Mouse (Mus musculus) adrenal gland, postnatal 0 days (tissue): ENCODE results near the gene Pou1f1. TPM values are rescaled to one million over a fixed set of nuclear protein-coding genes. Genes with fewer than 3 reads are reported as not detected.

ENCODE experiments used
- polyA plus RNA-seq: library from polyadenylated mRNA; unstranded; fragments of >200 nt; fragmentation: Nextera tagmentation; extraction: Ambion mirVana; gene quantifications from 2 replicates; pipeline ENCODE4 v1.2.1, GENCODE M21; 2015

Pou1f1 gene
- polyA plus RNA-seq: not detected in 2 replicates

GRCm38 (mm10) chr16:65520211-65520610 is at the start of gene Pou1f1:
Gene Pou1f1, plus strand, starts transcription at chr16:65520511.

GRCm38 (mm10) chr16:65561963-65562863 is 41.9 kb downstream of the Pou1f1 start, which contains the start of gene Chmp2b:
Gene Chmp2b, minus strand, starts transcription at chr16:65562726.

Other genes starting within 250 kb of the Pou1f1 start
- gene Chmp2b, start 42.2 kb downstream of the Pou1f1 start, polyA plus RNA-seq: 65.8 and 79.3 TPM in 2 replicates